Mouse (Mus musculus) midbrain, embryonic 10.5 days (tissue): ENCODE measurements around the gene Syne4. TPM values are rescaled to one million over a fixed set of nuclear protein-coding genes. Genes with fewer than 3 reads are reported as not detected.

Experiments used
- polyA plus RNA-seq: library from polyadenylated mRNA; unstranded; fragments of >200 nt; fragmentation: Nextera tagmentation; extraction: Ambion mirVana; gene quantifications from 2 replicates; pipeline ENCODE4 v1.2.1, GENCODE M21; 2016

Syne4 gene
- polyA plus RNA-seq, 1 experiment from 2014 or later = 14.8 TPM

Other genes with a start within 250 kb of the Syne4 start
- 6.8 and 9.2 TPM in 2 replicates for gene Zfp82, start 241.9 kb upstream of the Syne4 start, polyA plus RNA-seq
- 1.3 and 2.2 TPM in 2 replicates for gene Gm26920, start 224.4 kb upstream of the Syne4 start, polyA plus RNA-seq
- 14.3 and 18.5 TPM in 2 replicates for gene Zfp566, start 224.3 kb upstream of the Syne4 start, polyA plus RNA-seq
- gene Zfp260, start 220.0 kb upstream of the Syne4 start, polyA plus RNA-seq = 113 and 116 TPM in 2 replicates
- gene Zfp382, start 192.9 kb upstream of the Syne4 start, polyA plus RNA-seq = 10.6 and 13.0 TPM in 2 replicates
- 17.0 and 21.2 TPM in 2 replicates for gene Zfp146, start 145.1 kb upstream of the Syne4 start, polyA plus RNA-seq
- gene Cox7a1, start 130.7 kb upstream of the Syne4 start, polyA plus RNA-seq = 4.1 and 7.2 TPM in 2 replicates
- gene Capns1, start 116.0 kb upstream of the Syne4 start, polyA plus RNA-seq = 52.1 and 55.5 TPM in 2 replicates
- gene Polr2i, start 82.9 kb upstream of the Syne4 start, polyA plus RNA-seq = 155 and 162 TPM in 2 replicates
- gene Tbcb, start 82.5 kb upstream of the Syne4 start, polyA plus RNA-seq = 274 and 283 TPM in 2 replicates
- not detected in 2 replicates for gene Ovol3, start 79.1 kb upstream of the Syne4 start, polyA plus RNA-seq
- gene Thap8, start 34.7 kb upstream of the Syne4 start, polyA plus RNA-seq = 0.32 and 0.55 TPM in 2 replicates
- gene Wdr62, start 34.4 kb upstream of the Syne4 start, polyA plus RNA-seq = 18.0 and 21.6 TPM in 2 replicates
- 54.9 and 76.3 TPM in 2 replicates for gene Clip3, start 23.1 kb upstream of the Syne4 start, polyA plus RNA-seq
- gene Alkbh6, start 6.1 kb upstream of the Syne4 start, polyA plus RNA-seq = 95.4 and 96.9 TPM in 2 replicates
- 2.6 and 4.6 TPM in 2 replicates for gene E130208F15Rik, start 6.9 kb downstream of the Syne4 start, polyA plus RNA-seq
- 19.3 and 22.5 TPM in 2 replicates for gene Sdhaf1, start 9.1 kb downstream of the Syne4 start, polyA plus RNA-seq
- 5.4 and 6.2 TPM in 2 replicates for gene Lrfn3, start 48.0 kb downstream of the Syne4 start, polyA plus RNA-seq
- 15.7 and 19.6 TPM in 2 replicates for gene Tyrobp, start 99.0 kb downstream of the Syne4 start, polyA plus RNA-seq
- gene Hcst, start 105.0 kb downstream of the Syne4 start, polyA plus RNA-seq = 0.35 TPM in 1 of 2 replicates, not detected in the other
- gene Nfkbid, start 106.9 kb downstream of the Syne4 start, polyA plus RNA-seq = 1.4 and 1.5 TPM in 2 replicates
- 69.6 and 124 TPM in 2 replicates for gene Aplp1, start 130.7 kb downstream of the Syne4 start, polyA plus RNA-seq
- 1.7 and 1.9 TPM in 2 replicates for gene Kirrel2, start 142.9 kb downstream of the Syne4 start, polyA plus RNA-seq
- gene Nphs1, start 143.5 kb downstream of the Syne4 start, polyA plus RNA-seq = 0.16 and 0.23 TPM in 2 replicates
- not detected in 2 replicates for gene Prodh2, start 178.8 kb downstream of the Syne4 start, polyA plus RNA-seq
- 36.6 and 62.0 TPM in 2 replicates for gene Arhgap33, start 220.3 kb downstream of the Syne4 start, polyA plus RNA-seq
- 6.1 and 6.2 TPM in 2 replicates for gene Hspb6, start 237.4 kb downstream of the Syne4 start, polyA plus RNA-seq
- gene Proser3, start 237.5 kb downstream of the Syne4 start, polyA plus RNA-seq = 13.4 and 17.1 TPM in 2 replicates
- 45.9 and 46.7 TPM in 2 replicates for gene Lin37, start 245.0 kb downstream of the Syne4 start, polyA plus RNA-seq
- gene U2af1l4, start 248.5 kb downstream of the Syne4 start, polyA plus RNA-seq = 93.2 and 99.5 TPM in 2 replicates
- 17.0 and 19.6 TPM in 2 replicates for gene Gm49396, start 248.5 kb downstream of the Syne4 start, polyA plus RNA-seq
- gene Psenen, start 248.8 kb downstream of the Syne4 start, polyA plus RNA-seq = 131 and 133 TPM in 2 replicates